Mouse (Mus musculus) layer of hippocampus, adult 9-10 months (tissue): Measurements from ENCODE around the gene Marco.

Source experiments
- DNase-seq: peaks from one replicate; pipeline ENCODE4 v3.0.0; 2022; ENCODE audit warnings: low spot score

The Marco gene

DNA sequence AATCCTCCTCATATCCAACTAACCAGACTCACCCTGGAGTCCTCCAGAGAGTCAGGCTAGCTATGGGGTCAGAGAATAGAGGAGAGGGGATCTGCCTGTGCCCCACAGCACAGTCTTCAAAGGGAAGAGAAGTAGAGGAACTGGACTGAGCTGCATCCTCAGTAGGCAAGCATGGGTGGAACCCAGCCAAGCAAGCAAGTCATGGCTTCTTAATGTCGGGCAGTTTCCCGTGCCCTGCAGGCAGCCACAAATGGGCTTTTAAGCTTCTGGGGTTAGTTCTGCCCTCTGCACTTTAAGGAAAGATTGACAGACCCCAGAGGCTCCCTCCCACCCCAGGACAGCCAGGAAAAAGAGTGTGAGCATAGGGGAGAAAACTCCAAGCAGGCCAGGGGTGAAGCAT lies 63.2 kb downstream of the Marco start:
- no peak for DNase-seq

DNA sequence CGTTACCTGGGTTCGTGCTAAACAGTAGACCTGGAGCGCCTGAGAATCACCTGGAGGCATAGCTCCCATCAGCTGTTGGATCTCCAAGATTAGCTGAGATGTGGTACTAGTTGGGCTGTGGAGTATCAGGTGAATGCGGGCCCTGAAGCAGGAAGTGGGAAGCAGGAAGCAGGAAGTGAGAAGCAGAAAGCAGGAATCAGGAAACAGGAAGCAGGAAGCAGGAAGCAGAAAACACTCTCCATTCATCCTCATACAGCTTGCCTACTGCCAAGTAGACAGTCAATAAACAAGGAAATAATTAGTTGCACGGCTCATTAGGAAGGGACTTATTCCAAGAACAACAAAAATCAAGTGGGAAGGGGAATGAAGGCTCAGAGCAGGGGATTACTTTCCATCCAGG lies 69.2 kb downstream of the Marco start:
- DNase-seq, result no peak

DNA sequence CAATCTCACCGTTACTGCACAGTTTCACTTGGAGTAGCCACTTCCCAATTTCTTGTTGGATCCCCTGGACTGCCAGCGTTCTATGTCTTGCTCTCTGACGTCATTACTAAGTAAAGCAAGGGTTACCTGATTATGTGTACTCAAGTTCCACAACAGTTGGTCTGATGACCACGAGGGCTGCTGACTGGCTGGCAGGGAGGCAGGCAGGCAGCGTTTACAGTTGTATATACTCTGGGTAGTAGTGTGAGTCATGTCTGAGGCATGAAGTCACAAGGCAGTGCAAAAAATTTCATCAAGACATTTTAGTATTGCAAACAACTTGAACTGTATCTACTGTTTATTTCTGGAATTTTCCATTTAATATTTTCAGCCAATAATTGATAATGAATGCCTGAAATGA lies 74.7 kb downstream of the Marco start:
- no peak for DNase-seq

- no peak for DNase-seq
These were observed 79.2 kb downstream of the Marco start for GRCm38 (mm10) chr1:120425587-120425986.
